Comparison of ENCODE assay signal across 21 mouse cellular contexts in genomic region chr11:33882731-33883328, GRCm38 (mm10).
A peak's percentile ranks its signal among the peaks of the same experiment; 100 is the strongest.
DNase-seq lines count a peak whose midpoint lies in the region; TF ChIP-seq lines count a peak whose summit lies in the region.
"Had no signal": no experiment of that assay in that cellular context is flagged by ENCODE, and none has a peak within 500 bp of the region (broad histone marks: within the 10 kb centered on the region; RNA-seq: fewer than 3 reads in every experiment).

No protein-coding gene starts in this region.

- TF ChIP-seq EP300 in CH12.LX (IDR thresholded peaks at IDR 0.05; ENCODE audit: low read length): no peak

- no peak overlapping the region for H3K9ac ChIP-seq in CH12.LX (ENCODE audit: insufficient read depth, low read depth)
- H3K9ac ChIP-seq: hindbrain, embryonic 12.5 days had no signal

- peaks cover 75% of the 10 kb centered on the region for H3K27me3 ChIP-seq in CH12.LX (replicated peaks)
- H3K27me3 ChIP-seq: hindbrain, embryonic 12.5 days had no signal

- TF ChIP-seq POLR2A in CH12.LX (IDR thresholded peaks at IDR 0.05; ENCODE audit: low read depth, low read length): no peak
- no peak for TF ChIP-seq POLR2A in embryonic fibroblast, embryonic 13.5 days (IDR thresholded peaks at IDR 0.05; ENCODE audit: low read depth, low read length)

- no peak overlapping the region for H3K4me3 ChIP-seq in CH12.LX (replicated peaks in 1 of 3; ENCODE audit: low read depth in 2 of 3, low read length in 2 of 3, poor library complexity in 1 of 3)
- no peak overlapping the region for H3K4me3 ChIP-seq in embryonic fibroblast, embryonic 13.5 days (ENCODE audit: insufficient read depth, low read length)
- H3K4me3 ChIP-seq in layer of hippocampus, adult 2 months: no peak overlapping the region
- H3K4me3 ChIP-seq: heart, embryonic 10.5 days; hindbrain, embryonic 12.5 days; midbrain, embryonic 10.5 days had no signal

- no peak overlapping the region for H3K27ac ChIP-seq in CH12.LX (ENCODE audit: insufficient read depth, low read depth)
- peak overlapping the region; percentile 71; the same call in 1 of the 2 replicates for H3K27ac ChIP-seq in embryonic fibroblast, embryonic 13.5 days (ENCODE audit: insufficient read depth, low read length)
- H3K27ac ChIP-seq in layer of hippocampus, adult 2 months: no peak overlapping the region
- H3K27ac ChIP-seq: heart, embryonic 10.5 days; hindbrain, embryonic 12.5 days; macrophage; midbrain, embryonic 10.5 days had no signal

- in situ Hi-C loops in CH12.LX (cut with MboI; ENCODE audit: low pct_ligation_motif_present, low pct_unique_long_range_greater_than_20kb, low sequenced_read_pairs): no loop called here

- TF ChIP-seq CTCF in CH12.LX (conservative IDR thresholded peaks at IDR 0.05 in 1 of 2, IDR thresholded peaks at IDR 0.05 in 1 of 2; ENCODE audit: low read depth in 2 of 2, low read length in 2 of 2): no peak
- no peak for TF ChIP-seq CTCF in embryonic fibroblast, embryonic 13.5 days (IDR thresholded peaks at IDR 0.05; ENCODE audit: borderline replicate concordance, insufficient read depth, low read length)
- no peak for TF ChIP-seq CTCF in layer of hippocampus, adult 2 months (conservative IDR thresholded peaks at IDR 0.05)

- H3K4me1 ChIP-seq in CH12.LX (ENCODE audit: control insufficient read depth in 1 of 2, insufficient read depth in 2 of 2): no peaks in the 10 kb centered on the region
- H3K4me1 ChIP-seq in embryonic fibroblast, embryonic 13.5 days (ENCODE audit: control insufficient read depth, insufficient read depth, low read length): peaks cover 5% of the 10 kb centered on the region
- H3K4me1 ChIP-seq: heart, embryonic 10.5 days; hindbrain, embryonic 12.5 days; midbrain, embryonic 10.5 days had no signal

- no peak for TF ChIP-seq RAD21 in CH12.LX (IDR thresholded peaks at IDR 0.05; ENCODE audit: low read depth, low read length)

- no peak overlapping the region for H3K4me2 ChIP-seq in CH12.LX (ENCODE audit: insufficient read depth, low read depth, poor library complexity, severe bottlenecking)
- H3K4me2 ChIP-seq: hindbrain, embryonic 12.5 days had no signal

- H3K9me3 ChIP-seq in CH12.LX (replicated peaks; ENCODE audit: low read length): peaks cover 3% of the 10 kb centered on the region
- H3K9me3 ChIP-seq: heart, embryonic 10.5 days; hindbrain, embryonic 12.5 days; midbrain, embryonic 10.5 days had no signal

- dilution Hi-C loops in CH12.LX (cut with MboI; ENCODE audit: extremely low pct_ligation_motif_present, extremely low pct_unique_long_range_greater_than_20kb, low sequenced_read_pairs): no loop called here

- no peaks in the 10 kb centered on the region for H3K36me3 ChIP-seq in CH12.LX (replicated peaks in 1 of 2; ENCODE audit: control insufficient read depth in 1 of 2, insufficient read depth in 1 of 2, low read length in 1 of 2)
- H3K36me3 ChIP-seq: heart, embryonic 10.5 days; hindbrain, embryonic 12.5 days; midbrain, embryonic 10.5 days had no signal

- DNase-seq in lung, postnatal 36 days: peak; percentile 7
- DNase-seq in lung, postnatal 10 days: no peak
- DNase-seq in CH12.LX (ENCODE audit: extremely low read depth): no peak
- no peak for DNase-seq in layer of hippocampus, adult 2 months (ENCODE audit: low spot score in 2 of 2)
- no peak for DNase-seq in right cerebral cortex, postnatal 14 days
- DNase-seq in right cerebral cortex, postnatal 4 days: no peak
- DNase-seq: adrenal gland, postnatal 25 days; cerebellum, adult 2 months; cerebellum, postnatal 36 days; gastrocnemius, postnatal 14 days; heart, postnatal 10 days; kidney, adult 2 months; kidney, postnatal 10 days; left cerebral cortex, postnatal 4 days; liver; right cerebral cortex, adult 18-20 months had no signal

- H3K79me2 ChIP-seq in CH12.LX (replicated peaks; ENCODE audit: control insufficient read depth, extremely low read depth, insufficient read depth, poor library complexity, severe bottlenecking): no peaks in the 10 kb centered on the region

TF ChIP-seq in CH12.LX, 34 proteins besides CTCF, POLR2A, EP300 and RAD21:
- no peak for TF ChIP-seq NELFE (IDR thresholded peaks at IDR 0.05; ENCODE audit: low read depth, low read length)
- TF ChIP-seq KAT2A (IDR thresholded peaks at IDR 0.05; ENCODE audit: insufficient replicate concordance, low read length): no peak
- no peak for TF ChIP-seq USF1 (IDR thresholded peaks at IDR 0.05; ENCODE audit: low read depth, low read length)
- 0 out of 2 replicates have a peak, but pooled peaks have one; percentile 9 for TF ChIP-seq JUND (conservative IDR thresholded peaks at IDR 0.05; ENCODE audit: low read depth, low read length)
- no peak for TF ChIP-seq E2F4 (IDR thresholded peaks at IDR 0.05; ENCODE audit: insufficient replicate concordance, low read depth, low read length)
- no peak for TF ChIP-seq MYC (IDR thresholded peaks at IDR 0.05; ENCODE audit: low read depth, low read length)
- TF ChIP-seq CHD2 (IDR thresholded peaks at IDR 0.05; ENCODE audit: low read length): no peak
TF ChIP-seq in CH12.LX: peak in this region for 1.
